Mouse (Mus musculus) forebrain, embryonic 16.5 days (tissue): ENCODE measurements at regions not wholly inside any gene's neighbourhood (a gene's known extent, or its start where the extent isn't known, plus 50 kb on each side); places are given as distances from the start of the nearest gene placed in this dataset.

Experiments
- ATAC-seq: fragments of 200-750 bp; cut with Nextera tagmentation; 2 replicates; pipeline ENCODE4 v1.8.0; 2017; ENCODE audit warnings: mild to moderate bottlenecking, moderate library complexity
- H3K27ac ChIP-seq: fragments of 300-500 bp; sonication (generic); 2 replicates; pipeline ENCODE4 v1.5.1; 2014; ENCODE audit warnings: low read length, control low read depth
- H3K27me3 ChIP-seq: fragments of 300-500 bp; sonication (generic); replicated peaks from 2 replicates; pipeline ENCODE4 v1.6.1; 2014; ENCODE audit warnings: low read length; ENCODE audit not compliant: control insufficient read depth, insufficient read depth
- H3K36me3 ChIP-seq: fragments of 300-500 bp; sonication (generic); 2 replicates; pipeline ENCODE4 v1.6.1; 2014; ENCODE audit not compliant: control insufficient read depth, insufficient read depth
- H3K4me1 ChIP-seq: fragments of 300-500 bp; sonication (generic); replicated peaks from 2 replicates; pipeline ENCODE4 v1.6.1; 2014; ENCODE audit warnings: low read length; ENCODE audit not compliant: control insufficient read depth, insufficient read depth
- H3K4me2 ChIP-seq: fragments of 300-500 bp; sonication (generic); 2 replicates; pipeline ENCODE4 v1.6.1; 2014; ENCODE audit warnings: mild to moderate bottlenecking, low read length, control low read depth
- H3K4me3 ChIP-seq: fragments of 300-500 bp; sonication (generic); replicated peaks from 2 replicates; pipeline ENCODE4 v1.5.1; 2014; ENCODE audit warnings: mild to moderate bottlenecking, low read length, control low read depth
- H3K9ac ChIP-seq: fragments of 300-500 bp; sonication (generic); replicated peaks from 2 replicates; pipeline ENCODE4 v1.6.1; 2014; ENCODE audit warnings: low read depth, low read length, control low read depth
- H3K9me3 ChIP-seq: fragments of 300-500 bp; sonication (generic); 2 replicates; pipeline ENCODE4 v1.6.1; 2016; ENCODE audit warnings: low read length; ENCODE audit not compliant: control insufficient read depth
- WGBS: fragments of 180-500 bp; shearing (Covaris S2); extraction: QIAGEN DNeasy Blood & Tissue Kit; methylation state at CpG from one replicate; pipeline ENCODE4 v1.1.7; 2014; 5-methylcytosine and 5-hydroxymethylcytosine counted together

- H3K36me3 ChIP-seq: no peaks in the 10 kb centered on the region
- 77% methylated on average over 21 of the region's 21 CpGs for WGBS
- no peak overlapping the region for H3K4me2 ChIP-seq
- H3K4me3 ChIP-seq: no peak overlapping the region
- H3K9ac ChIP-seq: no peak overlapping the region
- no peaks in the 10 kb centered on the region for H3K4me1 ChIP-seq
- H3K9me3 ChIP-seq: no peaks in the 10 kb centered on the region
- no peaks in the 10 kb centered on the region for H3K27me3 ChIP-seq
- H3K27ac ChIP-seq: no peak overlapping the region
- ATAC-seq: no peak
Observed at GRCm38 (mm10) chr5:118841210-118842016, 280.9 kb downstream of the Med13l start.

GRCm38 (mm10) chr5:118842017-118842396 lies 281.5 kb downstream of the Med13l start:
- Histone ChIP-seq H3K4me3 (no peak overlapping the region), H3K4me1 (no peaks in the 10 kb centered on the region), H3K27ac (no peak overlapping the region), H3K9me3 (no peaks in the 10 kb centered on the region), H3K9ac (no peak overlapping the region), H3K4me2 (no peak overlapping the region), H3K27me3 (no peaks in the 10 kb centered on the region), H3K36me3 (no peaks in the 10 kb centered on the region)
- ATAC-seq: no peak
- 62% methylated on average over 10 of the region's 10 CpGs for WGBS

- no peaks in the 10 kb centered on the region for H3K36me3 ChIP-seq
- no peak overlapping the region for H3K4me2 ChIP-seq
- H3K4me3 ChIP-seq: no peak overlapping the region
- no peak overlapping the region for H3K9ac ChIP-seq
- H3K9me3 ChIP-seq: no peaks in the 10 kb centered on the region
- H3K4me1 ChIP-seq: peaks cover 9% of the 10 kb centered on the region
- H3K27ac ChIP-seq: no peak overlapping the region
- H3K27me3 ChIP-seq: no peaks in the 10 kb centered on the region
- ATAC-seq: no peak; the same call in 1 of the 2 replicates
- WGBS: 18% methylated on average over 12 of the region's 12 CpGs
Observed at GRCm38 (mm10) chr5:118857001-118857400, 296.5 kb downstream of the Med13l start.

GRCm38 (mm10) chr5:118861143-118861847 lies 300.8 kb downstream of the Med13l start:
- no peak overlapping the region for H3K9ac ChIP-seq
- H3K4me3 ChIP-seq: no peak overlapping the region
- H3K4me1 ChIP-seq: peaks cover 9% of the 10 kb centered on the region
- no peak overlapping the region for H3K4me2 ChIP-seq
- WGBS: 85% methylated on average over 13 of the region's 13 CpGs
- H3K9me3 ChIP-seq: peaks cover 3% of the 10 kb centered on the region; the same call in 1 of the 2 replicates
- no peaks in the 10 kb centered on the region for H3K27me3 ChIP-seq
- ATAC-seq: no peak
- no peak overlapping the region for H3K27ac ChIP-seq
- H3K36me3 ChIP-seq: no peaks in the 10 kb centered on the region

- no peaks in the 10 kb centered on the region for H3K36me3 ChIP-seq
- H3K9me3 ChIP-seq: peaks cover 3% of the 10 kb centered on the region; the same call in 1 of the 2 replicates
- H3K27ac ChIP-seq: no peak overlapping the region
- no peak overlapping the region for H3K4me2 ChIP-seq
- ATAC-seq: no peak
- no peak overlapping the region for H3K4me3 ChIP-seq
- H3K9ac ChIP-seq: no peak overlapping the region
- 85% methylated on average over 5 of the region's 5 CpGs for WGBS
- H3K4me1 ChIP-seq: no peaks in the 10 kb centered on the region
- H3K27me3 ChIP-seq: no peaks in the 10 kb centered on the region
Observed at GRCm38 (mm10) chr5:118867511-118867910, 307.0 kb downstream of the Med13l start.

- no peaks in the 10 kb centered on the region for H3K4me1 ChIP-seq
- H3K27me3 ChIP-seq: peaks cover 7% of the 10 kb centered on the region
- no peak overlapping the region for H3K4me3 ChIP-seq
- no peaks in the 10 kb centered on the region for H3K9me3 ChIP-seq
- H3K9ac ChIP-seq: no peak overlapping the region
- ATAC-seq: no peak
- WGBS: 70% methylated on average over 9 of the region's 9 CpGs
- no peak overlapping the region for H3K4me2 ChIP-seq
- H3K27ac ChIP-seq: no peak overlapping the region
- H3K36me3 ChIP-seq: no peaks in the 10 kb centered on the region
Observed at GRCm38 (mm10) chr5:118869330-118869729, 308.9 kb downstream of the Med13l start.

- no peaks in the 10 kb centered on the region for H3K36me3 ChIP-seq
- H3K27ac ChIP-seq: no peak overlapping the region
- no peak overlapping the region for H3K4me2 ChIP-seq
- no peaks in the 10 kb centered on the region for H3K9me3 ChIP-seq
- WGBS: 24% methylated on average over 7 of the region's 7 CpGs
- H3K4me1 ChIP-seq: peaks cover 4% of the 10 kb centered on the region
- ATAC-seq: no peak
- no peak overlapping the region for H3K4me3 ChIP-seq
- peaks cover 39% of the 10 kb centered on the region for H3K27me3 ChIP-seq
- no peak overlapping the region for H3K9ac ChIP-seq
Observed at GRCm38 (mm10) chr5:118873871-118874270, 313.4 kb downstream of the Med13l start.

- Histone ChIP-seq H3K9me3 (no peaks in the 10 kb centered on the region), H3K4me2 (no peak overlapping the region), H3K36me3 (no peaks in the 10 kb centered on the region), H3K27me3 (peaks cover 45% of the 10 kb centered on the region), H3K4me1 (peaks cover 6% of the 10 kb centered on the region), H3K27ac (no peak overlapping the region), H3K4me3 (no peak overlapping the region), H3K9ac (no peak overlapping the region)
- WGBS: 64% methylated on average over 10 of the region's 10 CpGs
- ATAC-seq: no peak
Observed at GRCm38 (mm10) chr5:118875096-118875637, 314.7 kb downstream of the Med13l start.

GRCm38 (mm10) chr5:118876586-118877312 lies 316.3 kb downstream of the Med13l start:
- Histone ChIP-seq H3K27me3 (peaks cover 45% of the 10 kb centered on the region), H3K4me3 (no peak overlapping the region), H3K9ac (no peak overlapping the region), H3K36me3 (no peaks in the 10 kb centered on the region), H3K4me1 (peaks cover 7% of the 10 kb centered on the region), H3K4me2 (peak overlapping the region; percentile 25; the same call in 1 of the 2 replicates), H3K27ac (no peak overlapping the region), H3K9me3 (no peaks in the 10 kb centered on the region)
- 8% methylated on average over 18 of the region's 18 CpGs for WGBS
- ATAC-seq: no peak
